Mouse (Mus musculus) lung, adult 2 months (tissue): ENCODE measurements around the gene Hist1h3d. TPM values are rescaled to one million over a fixed set of nuclear protein-coding genes. Genes with fewer than 3 reads are reported as not detected.
A peak's percentile ranks its signal among the peaks of the same experiment; 100 is the strongest.
"Not testable (repeated sequence)": the region's sequence is repeated elsewhere in the genome, so short reads cannot be mapped to it uniquely, and the experiment has no call there.

ENCODE experiments used
- DNase-seq: peaks from one replicate; pipeline ENCODE4 v3.0.0; 2022
- H3K4me1 ChIP-seq: fragments of 200-500 bp; 2 replicates; pipeline ENCODE4 v1.6.1; 2011; ENCODE audit warnings: low read length; ENCODE audit not compliant: control insufficient read depth, insufficient read depth
- H3K4me3 ChIP-seq: fragments of 200-500 bp; replicated peaks from 2 replicates; pipeline ENCODE3; 2011; ENCODE audit warnings: low read depth, mild to moderate bottlenecking, control low read depth, low read length; ENCODE audit errors: extremely low read depth
- CTCF ChIP-seq: fragments of 200-500 bp; IDR thresholded peaks from 2 replicates; pipeline ENCODE4 v1.5.1; 2011; ENCODE audit warnings: mild to moderate bottlenecking, low read length, control low read depth; ENCODE audit not compliant: insufficient read depth
- POLR2A ChIP-seq: fragments of 200-500 bp; IDR thresholded peaks from 2 replicates; pipeline ENCODE4 v1.6.1; 2011; ENCODE audit warnings: low read depth, mild to moderate bottlenecking, control low read depth, low read length, borderline replicate concordance; ENCODE audit errors: extremely low read depth
- WGBS: fragments of 180-500 bp; shearing (Covaris S2); methylation state at CpG from one replicate; pipeline ENCODE4 v1.1.7; 2018; 5-methylcytosine and 5-hydroxymethylcytosine counted together
- polyA plus RNA-seq: library from polyadenylated mRNA; depleted of rRNA; stranded (reverse); fragments of >200 nt; gene quantifications from 2 replicates; pipeline ENCODE4 v1.2.3, GENCODE M21; 2012; rRNA removed

Hist1h3d gene
- 2.6 and 4.5 TPM in 2 replicates for polyA plus RNA-seq

DNA sequence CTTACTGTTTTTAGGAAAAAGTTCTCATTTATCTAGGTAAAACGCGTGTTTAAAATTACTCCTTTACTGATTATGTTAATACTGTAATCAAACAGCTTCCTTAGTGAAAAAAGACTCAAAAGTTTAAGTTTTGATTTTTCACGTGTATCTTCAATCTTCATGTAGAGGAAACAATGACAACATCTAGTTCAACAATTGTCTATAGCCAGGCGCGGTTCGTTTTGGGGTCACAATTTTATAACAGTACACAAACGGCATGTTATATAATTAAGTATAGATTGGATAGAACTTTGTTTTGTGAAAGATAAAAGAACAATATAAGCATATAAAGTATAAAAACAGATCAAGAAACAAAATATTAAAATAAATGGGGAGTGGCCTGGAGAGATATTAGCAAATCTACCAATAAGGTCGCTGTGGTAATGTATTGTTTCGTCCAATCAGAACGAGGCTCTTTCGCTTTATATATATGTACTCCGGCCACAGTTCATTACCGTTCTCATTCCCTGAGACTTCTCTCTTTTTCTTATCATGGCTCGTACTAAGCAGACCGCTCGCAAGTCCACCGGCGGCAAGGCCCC is at the start of gene Hist1h3d:
TSS of gene Hist1h3d (plus strand) at position 493 of the 581 bp plus-strand sequence.
- DNase-seq: peak; percentile 36
- no peaks in the 10 kb centered on the region for H3K4me1 ChIP-seq
- 2% methylated on average over 18 of the region's 18 CpGs for WGBS
- H3K4me3 ChIP-seq: peak within 1 kb of the TSS; percentile 54
- TF ChIP-seq CTCF: no peak
- TF ChIP-seq POLR2A: 0 out of 2 replicates have a peak, but pooled peaks have one; percentile 17

DNA sequence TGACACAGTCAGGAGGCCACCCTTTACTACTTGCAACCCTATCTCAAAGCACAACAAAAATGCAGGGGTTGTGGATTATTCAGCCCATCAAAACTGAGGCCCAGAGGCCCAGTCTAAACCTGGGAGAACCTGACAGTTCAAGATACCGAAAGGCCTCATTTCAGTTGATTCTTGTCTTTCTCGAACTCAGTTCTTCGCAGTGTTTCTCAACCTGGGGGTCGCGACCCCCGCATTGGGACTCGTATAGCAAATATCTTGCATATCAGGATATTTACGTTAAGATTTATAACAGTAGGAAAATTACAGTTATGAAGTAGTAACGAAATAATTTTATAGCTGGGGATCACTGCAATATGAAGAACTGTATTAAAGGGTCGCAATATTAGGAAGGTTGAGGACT is 49.7 kb upstream of the Hist1h3d start:
- DNase-seq: no peak
- 7% methylated on average over 10 of the region's 10 CpGs for WGBS
- H3K4me3 ChIP-seq: peak overlapping the region; percentile 33
- TF ChIP-seq CTCF: no peak
- TF ChIP-seq POLR2A: no peak
- peaks cover 3% of the 10 kb centered on the region for H3K4me1 ChIP-seq

DNA sequence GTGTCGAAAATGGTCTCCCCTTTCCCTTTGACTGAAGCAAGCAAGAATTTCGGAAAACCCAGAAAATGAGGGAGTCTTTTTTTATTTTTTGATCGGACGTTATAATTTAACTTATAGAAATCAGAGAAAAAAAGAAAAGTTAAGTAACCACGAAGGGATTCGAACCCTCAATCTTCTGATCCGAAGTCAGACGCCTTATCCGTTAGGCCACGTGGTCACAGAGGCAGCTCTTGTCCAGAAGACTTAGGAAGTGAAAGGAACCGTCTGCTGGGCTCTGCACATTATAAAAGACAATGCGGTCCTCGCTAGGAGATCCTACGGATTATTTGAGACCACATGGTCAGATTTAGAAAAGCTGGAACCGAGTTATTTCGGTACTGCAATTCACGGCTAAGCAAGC is 49.3 kb upstream of the Hist1h3d start:
- WGBS: 1% methylated on average over 17 of the region's 17 CpGs
- peak overlapping the region; percentile 41 for H3K4me3 ChIP-seq
- peak; percentile 88 for DNase-seq
- peaks cover 3% of the 10 kb centered on the region for H3K4me1 ChIP-seq
- TF ChIP-seq POLR2A: no peak
- no peak for TF ChIP-seq CTCF

DNA sequence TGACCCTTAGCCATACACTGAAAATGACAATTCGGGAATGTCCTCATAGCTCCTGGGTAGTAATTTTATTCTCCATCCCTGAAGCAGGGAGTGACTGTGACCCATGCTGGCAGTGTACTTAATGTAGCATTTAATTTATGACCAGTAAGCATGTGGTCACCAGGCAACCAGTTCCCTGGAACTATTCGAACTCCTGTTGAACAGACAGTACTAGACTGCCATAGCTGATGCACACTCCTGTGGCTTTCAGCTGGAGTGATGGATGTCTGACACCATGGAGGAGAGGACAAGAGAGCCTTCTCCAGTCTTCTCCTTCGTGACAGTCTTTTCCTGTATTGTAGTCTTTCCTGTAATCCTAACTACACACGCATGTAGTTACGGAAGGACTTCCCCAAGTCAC is 46.6 kb upstream of the Hist1h3d start:
- no peak for TF ChIP-seq CTCF
- no peak for TF ChIP-seq POLR2A
- Histone ChIP-seq H3K4me1 (peaks cover 3% of the 10 kb centered on the region), H3K4me3 (no peak overlapping the region)
- no peak for DNase-seq
- WGBS: 83% methylated on average over 5 of the region's 5 CpGs

DNA sequence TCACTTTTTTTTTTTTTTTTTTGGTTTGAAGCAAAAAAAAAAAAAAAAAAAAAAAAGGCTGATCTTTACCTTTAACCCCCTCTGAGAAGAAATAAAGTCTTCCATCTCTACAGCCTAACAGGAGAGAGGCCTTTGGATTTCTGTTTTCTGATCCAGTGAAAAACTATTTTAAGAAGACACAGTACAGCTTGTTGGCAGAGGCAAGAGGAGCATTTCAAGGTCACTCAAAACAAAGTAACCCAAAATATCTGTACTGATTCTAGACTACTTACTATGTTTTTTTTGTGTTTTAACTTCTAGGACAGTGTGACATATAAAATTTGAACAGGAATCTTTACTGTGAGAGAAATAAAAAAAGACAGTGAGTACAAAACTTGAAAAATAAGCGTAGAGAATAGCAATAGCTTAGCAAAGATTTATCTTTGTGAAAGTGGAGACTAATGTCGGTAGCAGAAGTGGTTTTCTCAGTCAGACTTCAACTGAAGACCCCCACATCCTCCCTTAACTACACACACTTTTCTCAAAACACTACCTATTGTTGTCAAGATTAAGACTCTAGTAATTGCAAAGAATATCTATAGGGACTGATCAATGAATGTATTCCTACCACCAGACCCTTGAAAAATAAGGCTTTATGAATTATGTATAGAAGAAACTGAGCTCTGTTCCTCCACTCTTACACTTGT is 45.9 kb upstream of the Hist1h3d start:
- 24% methylated on average over 2 of the region's 2 CpGs for WGBS
- H3K4me3 ChIP-seq: no peak overlapping the region

DNA sequence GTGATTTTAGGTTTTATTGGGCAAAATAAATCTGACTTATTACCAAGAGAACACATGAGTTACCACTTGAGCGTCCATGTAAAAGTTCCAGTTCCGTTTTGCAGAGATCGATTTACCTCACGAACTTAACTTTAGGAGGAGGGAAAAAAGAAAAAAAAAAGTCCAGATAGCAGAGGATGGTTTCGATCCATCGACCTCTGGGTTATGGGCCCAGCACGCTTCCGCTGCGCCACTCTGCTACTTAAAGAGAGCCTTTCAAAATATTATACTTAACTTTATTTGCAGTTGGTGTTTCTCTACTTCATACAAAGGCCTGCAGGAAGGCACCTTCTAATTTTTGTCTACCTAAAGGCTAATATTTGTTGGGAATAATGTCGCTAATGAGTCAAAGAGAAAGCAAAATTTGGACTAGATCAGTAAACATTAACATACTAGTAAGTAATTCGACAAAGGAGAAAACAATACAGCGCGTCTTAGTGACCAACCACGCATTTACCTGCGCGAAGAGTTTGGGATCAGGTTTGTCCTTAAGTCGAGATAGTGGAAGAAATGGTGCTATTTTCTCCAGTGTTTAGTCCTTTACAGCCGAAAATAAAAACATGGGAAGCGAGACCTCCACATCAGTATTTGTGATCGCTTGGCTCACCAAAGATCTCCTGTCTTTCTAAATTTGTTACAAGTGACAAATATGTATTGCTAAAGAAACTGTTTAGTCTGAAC is 45.2 kb upstream of the Hist1h3d start:
- TF ChIP-seq POLR2A (no peak), CTCF (no peak)
- Histone ChIP-seq H3K4me3 (peak overlapping the region; percentile 73), H3K4me1 (peaks cover 5% of the 10 kb centered on the region)
- DNase-seq: peak; percentile 61
- under 1% methylated on average over 20 of the region's 20 CpGs for WGBS

More for the DNA sequence above, 45.9 kb upstream of the Hist1h3d start:
- TF ChIP-seq POLR2A (no peak), CTCF (no peak)
- DNase-seq: no peak
- H3K4me1 ChIP-seq: peaks cover 5% of the 10 kb centered on the region

DNA sequence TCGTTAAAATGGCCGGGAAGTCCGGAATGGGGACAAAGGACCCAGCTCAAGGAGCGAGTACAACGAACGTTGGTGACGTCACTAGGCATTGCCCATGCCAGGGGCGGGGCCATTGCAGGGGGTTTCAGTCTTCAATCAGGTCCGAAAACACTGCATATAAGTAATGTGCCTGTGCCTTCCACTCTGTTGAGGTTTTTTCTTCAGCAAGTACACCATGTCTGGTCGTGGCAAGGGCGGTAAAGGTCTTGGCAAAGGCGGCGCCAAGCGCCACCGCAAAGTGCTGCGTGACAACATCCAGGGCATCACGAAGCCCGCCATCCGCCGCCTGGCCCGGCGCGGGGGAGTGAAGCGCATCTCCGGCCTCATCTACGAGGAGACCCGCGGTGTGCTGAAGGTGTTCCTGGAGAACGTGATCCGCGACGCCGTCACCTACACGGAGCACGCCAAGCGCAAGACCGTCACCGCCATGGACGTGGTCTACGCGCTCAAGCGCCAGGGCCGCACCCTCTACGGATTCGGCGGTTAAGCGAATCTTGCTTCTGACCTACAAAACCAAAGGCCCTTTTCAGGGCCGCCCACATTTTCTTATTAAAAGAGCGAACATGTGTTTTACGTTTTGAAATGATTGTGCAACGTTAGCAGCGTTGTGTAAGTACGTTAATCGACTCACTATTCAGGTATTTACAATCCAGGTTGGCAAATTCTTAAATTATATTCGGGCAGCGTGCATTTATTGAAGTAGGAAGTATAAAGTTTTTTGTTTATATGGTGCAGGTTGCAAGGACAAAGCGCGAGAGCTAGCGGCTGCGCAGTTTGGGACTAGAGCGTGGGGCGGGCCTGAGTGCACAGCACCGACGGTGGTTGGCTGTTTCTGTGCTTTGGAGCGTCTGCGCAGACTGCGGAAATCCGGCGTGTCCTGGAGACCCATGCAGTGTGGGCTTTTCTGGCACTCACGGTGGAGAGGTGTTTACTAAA is 44.4 kb upstream of the Hist1h3d start, which contains the start of gene Hist1h4h:
TSS of gene Hist1h4h (plus strand) at position 150 of the 975 bp plus-strand sequence.
- peak within 1 kb of the TSS; percentile 73 for H3K4me3 ChIP-seq
- H3K4me1 ChIP-seq: peaks cover 5% of the 10 kb centered on the region
- peak; percentile 96 for DNase-seq
- WGBS: under 1% methylated on average over 62 of the region's 70 CpGs
- TF ChIP-seq CTCF: no peak
- TF ChIP-seq POLR2A: peak; percentile 98

DNA sequence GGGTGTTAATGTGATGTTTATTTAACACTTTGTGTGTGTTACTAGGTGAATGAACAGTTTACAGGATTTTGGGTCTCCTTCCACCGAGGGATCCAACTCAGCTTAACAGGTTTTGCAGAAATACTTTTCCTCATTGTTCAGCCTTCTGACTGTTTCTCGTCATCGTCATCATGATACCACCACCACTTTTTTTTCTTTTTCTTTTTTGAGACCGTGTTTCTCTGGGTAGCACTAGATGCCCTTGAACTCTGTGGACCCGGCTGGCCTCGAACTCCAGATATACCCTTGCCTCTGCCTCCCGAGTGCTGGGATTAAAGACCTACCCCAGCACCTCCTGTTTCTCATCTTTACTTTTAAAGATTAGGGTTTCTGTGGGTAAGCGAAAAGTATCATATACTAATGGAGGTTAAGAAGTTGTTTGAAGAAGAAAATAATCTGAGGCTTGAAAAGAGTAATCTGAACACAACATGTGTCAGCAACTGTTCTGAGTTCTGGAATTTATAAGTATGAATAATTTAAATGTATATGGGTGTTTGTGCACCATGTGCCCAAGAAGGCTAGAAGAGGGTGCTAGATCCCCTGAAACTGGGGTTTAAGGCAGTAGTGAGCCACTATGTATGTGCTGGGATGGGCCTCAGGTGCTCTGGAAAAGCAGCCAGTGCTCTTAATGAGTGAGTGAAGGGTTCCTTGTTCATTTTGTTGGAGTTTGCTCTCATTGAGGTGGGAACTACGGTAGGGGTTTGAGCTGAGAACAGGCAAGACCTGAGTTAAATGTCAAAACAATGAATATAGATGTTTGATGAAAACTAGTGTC is 43.1 kb upstream of the Hist1h3d start:
- Histone ChIP-seq H3K4me3 (no peak overlapping the region), H3K4me1 (peaks cover 2% of the 10 kb centered on the region)
- TF ChIP-seq CTCF: no peak
- no peak for TF ChIP-seq POLR2A
- no peak for DNase-seq
- 19% methylated on average over 9 of the region's 9 CpGs for WGBS

DNA sequence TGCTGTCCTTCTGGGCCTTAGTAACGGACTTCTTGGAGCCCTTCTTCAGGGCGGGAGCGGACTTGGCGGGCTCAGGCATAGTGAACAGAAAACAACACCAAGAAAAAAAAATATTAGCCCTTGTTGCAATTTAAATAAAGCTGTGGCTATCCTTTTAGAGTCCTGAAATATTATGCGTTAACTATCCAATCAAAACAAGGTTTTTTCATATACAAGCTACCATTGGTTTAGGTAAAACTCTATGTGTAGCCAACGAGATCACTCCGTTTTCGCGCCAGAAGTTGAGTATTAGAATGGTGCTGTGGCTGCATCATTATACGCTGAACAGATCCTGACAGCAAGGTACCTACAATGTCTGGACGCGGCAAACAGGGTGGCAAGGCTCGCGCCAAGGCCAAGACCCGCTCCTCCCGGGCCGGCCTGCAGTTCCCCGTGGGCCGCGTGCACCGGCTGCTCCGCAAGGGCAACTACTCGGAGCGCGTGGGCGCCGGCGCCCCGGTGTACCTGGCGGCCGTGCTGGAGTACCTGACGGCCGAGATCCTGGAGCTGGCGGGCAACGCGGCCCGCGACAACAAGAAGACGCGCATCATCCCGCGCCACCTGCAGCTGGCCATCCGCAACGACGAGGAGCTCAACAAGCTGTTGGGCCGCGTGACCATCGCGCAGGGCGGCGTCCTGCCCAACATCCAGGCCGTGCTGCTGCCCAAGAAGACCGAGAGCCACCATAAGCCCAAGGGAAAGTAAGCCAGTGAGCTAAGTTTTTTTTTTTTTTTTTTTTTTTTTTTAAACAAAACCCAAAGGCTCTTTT is 41.8 kb upstream of the Hist1h3d start, which contains the start of gene Hist1h2af:
TSS of gene Hist1h2af (plus strand) at position 347 of the 808 bp plus-strand sequence.
- peak; percentile 34 for DNase-seq
- not testable (repeated sequence) for H3K4me1 ChIP-seq, H3K4me3 ChIP-seq
- WGBS: under 1% methylated on average over 28 of the region's 53 CpGs
